Mouse (Mus musculus) neural tube, embryonic 15.5 days (tissue): ENCODE data around the gene P2rx7. TPM values are rescaled to one million over a fixed set of nuclear protein-coding genes. Genes with fewer than 3 reads are reported as not detected.
"Not testable (repeated sequence)": the region's sequence is repeated elsewhere in the genome, so short reads cannot be mapped to it uniquely, and the experiment has no call there.

Experiments
- ATAC-seq: fragments of 200-750 bp; cut with Nextera tagmentation; 2 replicates; pipeline ENCODE4 v1.8.0; 2017; ENCODE audit warnings: mild to moderate bottlenecking, moderate TSS enrichment, moderate library complexity; ENCODE audit not compliant: low FRiP score
- H3K27ac ChIP-seq: fragments of 300-500 bp; sonication (generic); replicated peaks from 2 replicates; pipeline ENCODE4 v1.5.1; 2015; ENCODE audit warnings: mild to moderate bottlenecking, inconsistent platforms
- H3K27me3 ChIP-seq: fragments of 300-500 bp; sonication (generic); replicated peaks from 2 replicates; pipeline ENCODE4 v1.6.1; 2015; ENCODE audit warnings: inconsistent platforms
- H3K36me3 ChIP-seq: fragments of 300-500 bp; sonication (generic); 2 replicates; pipeline ENCODE4 v1.6.1; 2015; ENCODE audit warnings: inconsistent platforms
- H3K4me1 ChIP-seq: fragments of 300-500 bp; sonication (generic); 2 replicates; pipeline ENCODE4 v1.6.1; 2015; ENCODE audit warnings: inconsistent platforms
- H3K4me2 ChIP-seq: fragments of 300-500 bp; sonication (generic); 2 replicates; pipeline ENCODE4 v1.6.1; 2015; ENCODE audit warnings: inconsistent platforms, mild to moderate bottlenecking, moderate library complexity
- H3K4me3 ChIP-seq: fragments of 300-500 bp; sonication (generic); replicated peaks from 2 replicates; pipeline ENCODE4 v1.5.1; 2015; ENCODE audit warnings: mild to moderate bottlenecking, inconsistent platforms
- H3K9ac ChIP-seq: fragments of 300-500 bp; sonication (generic); replicated peaks from 2 replicates; pipeline ENCODE4 v1.6.1; 2015; ENCODE audit warnings: mild to moderate bottlenecking, inconsistent platforms
- H3K9me3 ChIP-seq: fragments of 300-500 bp; sonication (generic); replicated peaks from 2 replicates; pipeline ENCODE4 v1.6.1; 2016; ENCODE audit warnings: inconsistent platforms
- WGBS: fragments of 180-500 bp; shearing (Covaris S2); methylation state at CpG from one replicate; pipeline ENCODE4 v1.1.7; 2015; ENCODE audit warnings: mixed read lengths; 5-methylcytosine and 5-hydroxymethylcytosine counted together
- polyA plus RNA-seq: library from polyadenylated mRNA; unstranded; fragments of >200 nt; fragmentation: Nextera tagmentation; extraction: Ambion mirVana; gene quantifications from 2 replicates; pipeline ENCODE4 v1.2.1, GENCODE M21; 2015

The P2rx7 gene
- polyA plus RNA-seq, 1 experiment from 2014 or later: 5.0 TPM

GRCm38 (mm10) chr5:122647256-122647924 lies 3.7 kb downstream of the P2rx7 start:
- ATAC-seq: no peak
- H3K27ac ChIP-seq: no peak overlapping the region; the same call in 1 of the 2 replicates

DNA sequence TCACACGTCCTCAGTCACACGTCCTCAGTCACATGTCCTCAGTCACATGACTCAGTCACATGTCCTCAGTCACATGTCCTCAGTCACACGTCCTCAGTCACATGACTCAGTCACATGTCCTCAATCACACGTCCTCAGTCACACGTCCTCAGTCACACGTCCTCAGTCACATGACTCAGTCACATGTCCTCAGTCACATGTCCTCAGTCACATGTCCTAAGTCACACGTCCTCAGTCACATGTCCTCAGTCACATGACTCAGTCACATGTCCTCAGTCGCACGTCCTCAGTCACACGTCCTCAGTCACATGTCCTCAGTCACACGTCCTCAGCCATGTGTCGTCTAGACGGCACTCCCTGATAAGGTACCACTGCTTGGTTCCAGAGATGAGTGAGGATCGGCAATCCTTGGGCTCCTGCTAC lies 4.3 kb downstream of the P2rx7 start:
- H3K4me1 ChIP-seq: peaks cover 16% of the 10 kb centered on the region
- H3K27me3 ChIP-seq, ATAC-seq, H3K9me3 ChIP-seq, H3K4me2 ChIP-seq, H3K4me3 ChIP-seq, H3K27ac ChIP-seq, H3K9ac ChIP-seq, H3K36me3 ChIP-seq: not testable (repeated sequence)
- WGBS: 95% methylated on average over 14 of the region's 14 CpGs

More at GRCm38 (mm10) chr5:122647256-122647924, 3.7 kb downstream of the P2rx7 start:
- 62% methylated on average over 9 of the region's 9 CpGs for WGBS
- Histone ChIP-seq H3K36me3 (no peaks in the 10 kb centered on the region), H3K4me1 (peaks cover 10% of the 10 kb centered on the region; the same call in 1 of the 2 replicates), H3K9me3 (no peaks in the 10 kb centered on the region), H3K27me3 (no peaks in the 10 kb centered on the region), H3K4me2 (no peak overlapping the region), H3K4me3 (no peak overlapping the region), H3K9ac (no peak overlapping the region)

DNA sequence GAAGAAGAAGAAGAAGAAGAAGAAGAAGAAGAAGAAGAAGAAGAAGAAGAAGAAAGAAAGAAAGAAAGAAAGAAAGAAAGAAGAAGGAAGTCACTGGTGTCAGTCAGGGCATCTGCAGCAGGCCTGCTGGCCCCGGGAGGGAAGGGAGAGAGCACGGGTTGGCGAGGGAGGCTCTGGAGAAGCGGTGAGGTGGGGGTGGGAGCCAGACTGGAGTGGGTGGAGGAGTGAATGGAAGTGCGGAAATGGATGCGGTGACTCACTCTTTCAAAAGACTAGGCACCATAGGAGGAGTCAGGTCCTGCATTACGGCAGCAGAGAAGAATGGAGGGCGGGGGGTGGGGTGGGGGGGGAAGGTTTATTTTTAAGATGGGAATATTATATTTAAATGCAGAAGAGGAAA lies 5.6 kb downstream of the P2rx7 start:
- H3K27me3 ChIP-seq: no peaks in the 10 kb centered on the region
- H3K36me3 ChIP-seq: no peaks in the 10 kb centered on the region
- no peak overlapping the region for H3K4me2 ChIP-seq
- no peak overlapping the region for H3K4me3 ChIP-seq
- no peak for ATAC-seq
- H3K27ac ChIP-seq: no peak overlapping the region
- WGBS: 82% methylated on average over 8 of the region's 8 CpGs
- no peak overlapping the region for H3K9ac ChIP-seq
- H3K4me1 ChIP-seq: peaks cover 24% of the 10 kb centered on the region
- H3K9me3 ChIP-seq: no peaks in the 10 kb centered on the region

DNA sequence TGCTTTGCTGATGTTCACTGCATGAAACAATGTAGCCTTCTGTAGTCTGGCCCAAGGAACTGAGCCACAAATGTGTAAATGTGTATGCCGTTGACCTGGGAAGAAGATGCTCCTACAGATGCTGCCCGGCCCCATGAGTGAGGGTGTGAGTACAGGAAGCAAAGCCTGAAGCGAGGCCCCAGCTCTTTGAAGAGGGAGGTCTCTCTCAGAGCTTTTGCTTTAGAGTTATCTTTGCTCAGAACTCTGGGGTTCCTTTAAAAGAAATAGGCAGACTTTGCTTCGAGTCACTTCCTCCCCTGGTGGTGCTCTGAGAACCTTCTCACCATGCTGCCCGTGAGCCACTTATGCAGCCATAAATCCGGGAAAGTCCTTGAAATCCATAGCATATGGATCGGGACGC lies 6.4 kb downstream of the P2rx7 start:
- Histone ChIP-seq H3K4me1 (peaks cover 21% of the 10 kb centered on the region), H3K9ac (no peak overlapping the region), H3K4me2 (no peak overlapping the region), H3K27ac (no peak overlapping the region), H3K4me3 (no peak overlapping the region), H3K27me3 (no peaks in the 10 kb centered on the region), H3K36me3 (no peaks in the 10 kb centered on the region), H3K9me3 (no peaks in the 10 kb centered on the region)
- 88% methylated on average over 8 of the region's 8 CpGs for WGBS
- no peak for ATAC-seq

- WGBS: 80% methylated on average over 7 of the region's 7 CpGs
Measured at GRCm38 (mm10) chr5:122652506-122652905, 8.8 kb downstream of the P2rx7 start.

GRCm38 (mm10) chr5:122653112-122653445 lies 9.4 kb downstream of the P2rx7 start:
- WGBS: 23% methylated on average over 10 of the region's 10 CpGs
- no peaks in the 10 kb centered on the region for H3K27me3 ChIP-seq
- H3K36me3 ChIP-seq: no peaks in the 10 kb centered on the region
- no peak overlapping the region for H3K4me3 ChIP-seq
- peak overlapping the region; percentile 80 for H3K27ac ChIP-seq
- H3K9me3 ChIP-seq: no peaks in the 10 kb centered on the region
- no peak for ATAC-seq
- H3K9ac ChIP-seq: no peak overlapping the region
- peaks cover 21% of the 10 kb centered on the region for H3K4me1 ChIP-seq
- peak overlapping the region; percentile 15; the same call in 1 of the 2 replicates for H3K4me2 ChIP-seq

More at GRCm38 (mm10) chr5:122652506-122652905, 8.8 kb downstream of the P2rx7 start:
- ATAC-seq: no peak
- Histone ChIP-seq H3K27me3 (no peaks in the 10 kb centered on the region), H3K4me3 (no peak overlapping the region), H3K4me1 (peaks cover 21% of the 10 kb centered on the region), H3K27ac (peak overlapping the region; percentile 80; the same call in 1 of the 2 replicates), H3K36me3 (no peaks in the 10 kb centered on the region), H3K4me2 (no peak overlapping the region), H3K9ac (no peak overlapping the region), H3K9me3 (no peaks in the 10 kb centered on the region)

- peak overlapping the region; percentile 80 for H3K27ac ChIP-seq
- WGBS: 15% methylated on average over 15 of the region's 15 CpGs
- H3K4me3 ChIP-seq: no peak overlapping the region
- ATAC-seq: no peak; the same call in 1 of the 2 replicates
- no peaks in the 10 kb centered on the region for H3K9me3 ChIP-seq
- H3K4me2 ChIP-seq: peak overlapping the region; percentile 15; the same call in 1 of the 2 replicates
- peaks cover 21% of the 10 kb centered on the region for H3K4me1 ChIP-seq
- no peaks in the 10 kb centered on the region for H3K36me3 ChIP-seq
- H3K9ac ChIP-seq: no peak overlapping the region
- H3K27me3 ChIP-seq: no peaks in the 10 kb centered on the region
Measured at GRCm38 (mm10) chr5:122653446-122654267, 9.9 kb downstream of the P2rx7 start.

GRCm38 (mm10) chr5:122654268-122654573 lies 10.5 kb downstream of the P2rx7 start:
- Histone ChIP-seq H3K27me3 (no peaks in the 10 kb centered on the region), H3K27ac (peak overlapping the region; percentile 80), H3K4me3 (no peak overlapping the region), H3K4me2 (no peak overlapping the region), H3K9ac (no peak overlapping the region), H3K36me3 (no peaks in the 10 kb centered on the region), H3K4me1 (peaks cover 21% of the 10 kb centered on the region), H3K9me3 (no peaks in the 10 kb centered on the region)
- no peak for ATAC-seq
- WGBS: 47% methylated on average over 5 of the region's 5 CpGs

DNA sequence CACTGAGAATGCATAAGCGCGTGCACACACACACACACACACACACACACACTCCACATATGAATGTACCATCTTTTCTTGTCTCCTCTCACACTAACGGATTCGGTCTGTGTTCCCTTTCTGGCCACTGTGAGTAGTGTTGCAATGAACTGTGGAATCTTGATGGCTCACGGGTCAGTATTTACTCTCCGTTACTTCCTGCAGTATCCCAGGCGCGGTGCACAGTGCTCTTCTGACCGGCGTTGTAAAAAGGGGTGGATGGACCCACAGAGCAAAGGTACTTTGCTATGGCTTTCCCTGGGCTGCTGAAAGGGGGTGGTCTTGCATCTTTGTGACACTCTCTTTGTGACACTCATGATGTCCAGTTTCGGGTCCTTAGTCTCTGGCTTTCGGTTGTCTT lies 13.1 kb downstream of the P2rx7 start:
- no peaks in the 10 kb centered on the region for H3K27me3 ChIP-seq
- no peak overlapping the region for H3K4me2 ChIP-seq
- peaks cover 21% of the 10 kb centered on the region for H3K4me1 ChIP-seq
- no peaks in the 10 kb centered on the region for H3K9me3 ChIP-seq
- WGBS: 79% methylated on average over 12 of the region's 12 CpGs
- no peak overlapping the region for H3K9ac ChIP-seq
- H3K4me3 ChIP-seq: no peak overlapping the region
- H3K27ac ChIP-seq: no peak overlapping the region
- H3K36me3 ChIP-seq: no peaks in the 10 kb centered on the region
- ATAC-seq: no peak

DNA sequence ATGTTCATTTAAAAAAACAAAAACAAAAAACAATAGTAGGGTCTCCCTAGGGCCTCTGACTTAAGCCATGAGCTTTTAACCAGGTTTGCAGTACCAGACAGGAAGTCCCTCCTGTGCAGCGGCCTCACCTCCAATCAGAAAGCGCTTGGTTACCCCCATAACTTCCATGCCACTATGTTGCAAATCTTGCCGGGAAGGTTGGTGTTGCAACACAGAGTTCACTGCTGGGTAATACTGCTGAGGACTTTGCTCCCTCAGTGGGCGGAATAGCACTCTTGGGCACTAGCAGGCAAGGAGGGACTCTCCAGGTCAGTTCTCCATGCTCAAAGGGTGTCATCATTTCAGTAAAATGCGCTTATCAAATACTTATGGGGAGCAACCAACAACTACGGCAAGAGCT lies 18.8 kb downstream of the P2rx7 start:
- WGBS: 96% methylated on average over 6 of the region's 6 CpGs
- no peaks in the 10 kb centered on the region for H3K36me3 ChIP-seq
- no peak overlapping the region for H3K27ac ChIP-seq
- ATAC-seq: no peak
- no peaks in the 10 kb centered on the region for H3K4me1 ChIP-seq
- H3K27me3 ChIP-seq: no peaks in the 10 kb centered on the region
- no peaks in the 10 kb centered on the region for H3K9me3 ChIP-seq
- H3K9ac ChIP-seq: no peak overlapping the region
- H3K4me3 ChIP-seq: no peak overlapping the region
- no peak overlapping the region for H3K4me2 ChIP-seq

DNA sequence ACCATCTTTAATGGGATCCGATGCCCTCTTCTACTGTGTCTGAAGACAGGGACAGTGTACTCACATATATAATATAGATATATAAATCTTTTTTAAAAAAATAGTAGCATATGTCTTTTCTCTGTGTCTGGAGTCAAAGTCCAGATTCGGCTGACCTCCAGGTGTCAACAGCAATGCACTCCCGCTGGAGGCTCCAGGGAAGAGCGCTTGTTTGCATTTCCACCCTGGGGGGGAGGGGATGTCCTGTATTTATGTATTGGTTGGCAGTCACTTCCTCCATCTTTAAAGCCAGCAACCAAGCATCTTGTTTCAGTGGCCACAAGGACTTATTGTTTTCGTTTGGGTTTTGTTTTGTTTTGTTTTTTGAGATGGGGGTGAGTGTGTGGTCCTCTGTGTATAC lies 21.3 kb downstream of the P2rx7 start:
- ATAC-seq: no peak
- Histone ChIP-seq H3K36me3 (no peaks in the 10 kb centered on the region), H3K9ac (no peak overlapping the region), H3K4me3 (no peak overlapping the region), H3K9me3 (no peaks in the 10 kb centered on the region), H3K27ac (no peak overlapping the region), H3K4me2 (no peak overlapping the region), H3K4me1 (peaks cover 4% of the 10 kb centered on the region), H3K27me3 (no peaks in the 10 kb centered on the region)
- WGBS: 76% methylated on average over 5 of the region's 5 CpGs
